Mouse (Mus musculus) midbrain, embryonic 12.5 days (tissue): Measurements from ENCODE around the gene Gars. TPM values are rescaled to one million over a fixed set of nuclear protein-coding genes. Genes with fewer than 3 reads are reported as not detected.

ENCODE experiments used
- ATAC-seq: fragments of 200-750 bp; cut with Nextera tagmentation; 2 replicates; pipeline ENCODE4 v1.8.0; 2017; ENCODE audit warnings: low read depth, moderate TSS enrichment, moderate library complexity; ENCODE audit not compliant: low FRiP score
- H3K27ac ChIP-seq: fragments of 300-500 bp; sonication (generic); replicated peaks from 2 replicates; pipeline ENCODE4 v1.5.1; 2016; ENCODE audit warnings: mild to moderate bottlenecking
- H3K27me3 ChIP-seq: fragments of 300-500 bp; sonication (generic); 2 replicates; pipeline ENCODE4 v1.6.1; 2016; ENCODE audit warnings: mild to moderate bottlenecking
- H3K36me3 ChIP-seq: fragments of 300-500 bp; sonication (generic); 2 replicates; pipeline ENCODE4 v1.6.1; 2016
- H3K4me1 ChIP-seq: fragments of 300-500 bp; sonication (generic); 2 replicates; pipeline ENCODE4 v1.6.1; 2016
- H3K4me2 ChIP-seq: fragments of 300-500 bp; sonication (generic); replicated peaks from 2 replicates; pipeline ENCODE4 v1.6.1; 2016; ENCODE audit warnings: mild to moderate bottlenecking, moderate library complexity
- H3K4me3 ChIP-seq: fragments of 300-500 bp; sonication (generic); 2 replicates; pipeline ENCODE4 v1.5.1; 2016; ENCODE audit warnings: mild to moderate bottlenecking
- H3K9ac ChIP-seq: fragments of 300-500 bp; sonication (generic); replicated peaks from 2 replicates; pipeline ENCODE4 v1.6.1; 2016; ENCODE audit warnings: mild to moderate bottlenecking, moderate library complexity
- H3K9me3 ChIP-seq: fragments of 300-500 bp; sonication (generic); 2 replicates; pipeline ENCODE4 v1.6.1; 2016; ENCODE audit warnings: mild to moderate bottlenecking
- WGBS: fragments of 180-500 bp; shearing (Covaris S2); methylation state at CpG from one replicate; pipeline ENCODE4 v1.1.7; 2016; 5-methylcytosine and 5-hydroxymethylcytosine counted together
- polyA plus RNA-seq: library from polyadenylated mRNA; unstranded; fragments of >200 nt; fragmentation: Nextera tagmentation; extraction: Ambion mirVana; gene quantifications from 2 replicates; pipeline ENCODE4 v1.2.1, GENCODE M21; 2016

Gars gene
- polyA plus RNA-seq, 1 experiment from 2014 or later: 207 TPM

- Histone ChIP-seq H3K4me1 (no peaks in the 10 kb centered on the region), H3K27ac (no peak overlapping the region), H3K27me3 (no peaks in the 10 kb centered on the region), H3K9ac (no peak overlapping the region), H3K9me3 (no peaks in the 10 kb centered on the region), H3K36me3 (peaks cover 94% of the 10 kb centered on the region), H3K4me3 (no peak overlapping the region), H3K4me2 (no peak overlapping the region)
- WGBS: 92% methylated on average over 9 of the region's 9 CpGs
- no peak for ATAC-seq
Observed at GRCm38 (mm10) chr6:55063793-55064476, 26.1 kb downstream of the Gars start.

GRCm38 (mm10) chr6:55064477-55064827 is 26.6 kb downstream of the Gars start:
- Histone ChIP-seq H3K9me3 (no peaks in the 10 kb centered on the region), H3K4me1 (no peaks in the 10 kb centered on the region), H3K9ac (no peak overlapping the region), H3K4me2 (no peak overlapping the region), H3K4me3 (no peak overlapping the region), H3K36me3 (peaks cover 94% of the 10 kb centered on the region), H3K27me3 (no peaks in the 10 kb centered on the region), H3K27ac (no peak overlapping the region)
- no peak for ATAC-seq
- 96% methylated on average over 7 of the region's 7 CpGs for WGBS

GRCm38 (mm10) chr6:55065903-55066302 is 28.1 kb downstream of the Gars start:
- 91% methylated on average over 2 of the region's 2 CpGs for WGBS
- H3K4me1 ChIP-seq: no peaks in the 10 kb centered on the region
- no peak overlapping the region for H3K4me3 ChIP-seq
- peaks cover 89% of the 10 kb centered on the region for H3K36me3 ChIP-seq
- no peak overlapping the region for H3K4me2 ChIP-seq
- ATAC-seq: no peak
- H3K27me3 ChIP-seq: no peaks in the 10 kb centered on the region
- no peak overlapping the region for H3K27ac ChIP-seq
- H3K9ac ChIP-seq: no peak overlapping the region
- no peaks in the 10 kb centered on the region for H3K9me3 ChIP-seq

GRCm38 (mm10) chr6:55076561-55077255 is 38.9 kb downstream of the Gars start:
- no peak for ATAC-seq
- H3K4me1 ChIP-seq: no peaks in the 10 kb centered on the region
- H3K4me2 ChIP-seq: no peak overlapping the region
- H3K27ac ChIP-seq: no peak overlapping the region
- no peaks in the 10 kb centered on the region for H3K9me3 ChIP-seq
- H3K36me3 ChIP-seq: peaks cover 85% of the 10 kb centered on the region
- no peaks in the 10 kb centered on the region for H3K27me3 ChIP-seq
- no peak overlapping the region for H3K4me3 ChIP-seq
- H3K9ac ChIP-seq: no peak overlapping the region
- 97% methylated on average over 4 of the region's 4 CpGs for WGBS

GRCm38 (mm10) chr6:55081379-55081778 is 43.6 kb downstream of the Gars start:
- Histone ChIP-seq H3K4me3 (no peak overlapping the region), H3K4me1 (no peaks in the 10 kb centered on the region), H3K9ac (no peak overlapping the region), H3K36me3 (peaks cover 51% of the 10 kb centered on the region), H3K4me2 (no peak overlapping the region), H3K9me3 (no peaks in the 10 kb centered on the region), H3K27ac (no peak overlapping the region), H3K27me3 (no peaks in the 10 kb centered on the region)
- ATAC-seq: no peak
- 92% methylated on average over 3 of the region's 3 CpGs for WGBS

- ATAC-seq: no peak
- Histone ChIP-seq H3K27ac (no peak overlapping the region), H3K4me2 (no peak overlapping the region), H3K9ac (no peak overlapping the region), H3K9me3 (no peaks in the 10 kb centered on the region), H3K4me1 (no peaks in the 10 kb centered on the region), H3K27me3 (no peaks in the 10 kb centered on the region), H3K36me3 (peaks cover 42% of the 10 kb centered on the region), H3K4me3 (no peak overlapping the region)
- 83% methylated on average over 7 of the region's 7 CpGs for WGBS
Observed at GRCm38 (mm10) chr6:55082261-55083051, 44.6 kb downstream of the Gars start.

GRCm38 (mm10) chr6:55087355-55087754 is 49.5 kb downstream of the Gars start:
- WGBS: 53% methylated on average over 4 of the region's 4 CpGs
- ATAC-seq: peak; percentile 52; the same call in 1 of the 2 replicates
- Histone ChIP-seq H3K4me2 (no peak overlapping the region), H3K27me3 (no peaks in the 10 kb centered on the region), H3K4me3 (no peak overlapping the region), H3K27ac (no peak overlapping the region), H3K9ac (no peak overlapping the region), H3K4me1 (no peaks in the 10 kb centered on the region), H3K36me3 (no peaks in the 10 kb centered on the region; the same call in 1 of the 2 replicates), H3K9me3 (no peaks in the 10 kb centered on the region)

- Histone ChIP-seq H3K9me3 (no peaks in the 10 kb centered on the region), H3K4me1 (no peaks in the 10 kb centered on the region), H3K4me3 (no peak overlapping the region), H3K27ac (no peak overlapping the region), H3K27me3 (no peaks in the 10 kb centered on the region), H3K4me2 (no peak overlapping the region), H3K36me3 (no peaks in the 10 kb centered on the region), H3K9ac (no peak overlapping the region)
- WGBS: 33% methylated on average over 4 of the region's 4 CpGs
- ATAC-seq: no peak
Observed at GRCm38 (mm10) chr6:55090639-55091038, 52.8 kb downstream of the Gars start.

- Histone ChIP-seq H3K4me1 (no peaks in the 10 kb centered on the region), H3K4me2 (no peak overlapping the region), H3K27ac (no peak overlapping the region), H3K27me3 (no peaks in the 10 kb centered on the region), H3K4me3 (no peak overlapping the region), H3K36me3 (no peaks in the 10 kb centered on the region), H3K9me3 (no peaks in the 10 kb centered on the region), H3K9ac (no peak overlapping the region)
- 87% methylated on average over 6 of the region's 9 CpGs for whole genome bisulfite sequencing
- ATAC-seq: no peak
Observed at GRCm38 (mm10) chr6:55091396-55091795, 53.6 kb downstream of the Gars start.

GRCm38 (mm10) chr6:55093431-55094146 is 55.8 kb downstream of the Gars start:
- WGBS: 90% methylated on average over 6 of the region's 6 CpGs
- Histone ChIP-seq H3K9me3 (no peaks in the 10 kb centered on the region), H3K9ac (no peak overlapping the region), H3K36me3 (no peaks in the 10 kb centered on the region), H3K4me1 (no peaks in the 10 kb centered on the region), H3K27ac (no peak overlapping the region), H3K27me3 (no peaks in the 10 kb centered on the region), H3K4me3 (no peak overlapping the region), H3K4me2 (no peak overlapping the region)
- no peak for ATAC-seq

- H3K27me3 ChIP-seq: no peaks in the 10 kb centered on the region
- ATAC-seq: no peak
- H3K4me1 ChIP-seq: no peaks in the 10 kb centered on the region
- no peaks in the 10 kb centered on the region for H3K36me3 ChIP-seq
- WGBS: 75% methylated on average over 5 of the region's 5 CpGs
- no peak overlapping the region for H3K9ac ChIP-seq
- H3K9me3 ChIP-seq: no peaks in the 10 kb centered on the region
- no peak overlapping the region for H3K27ac ChIP-seq
- H3K4me2 ChIP-seq: no peak overlapping the region
- H3K4me3 ChIP-seq: no peak overlapping the region
Observed at GRCm38 (mm10) chr6:55098030-55098429, 60.2 kb downstream of the Gars start.

GRCm38 (mm10) chr6:55098603-55099002 is 60.8 kb downstream of the Gars start:
- no peak for ATAC-seq

More at GRCm38 (mm10) chr6:55098603-55099002, 60.8 kb downstream of the Gars start:
- H3K4me3 ChIP-seq: no peak overlapping the region
- H3K36me3 ChIP-seq: no peaks in the 10 kb centered on the region
- no peaks in the 10 kb centered on the region for H3K4me1 ChIP-seq
- WGBS: 83% methylated on average over 5 of the region's 5 CpGs
- no peak overlapping the region for H3K4me2 ChIP-seq
- H3K27ac ChIP-seq: no peak overlapping the region
- no peak overlapping the region for H3K9ac ChIP-seq
- H3K9me3 ChIP-seq: no peaks in the 10 kb centered on the region
- H3K27me3 ChIP-seq: no peaks in the 10 kb centered on the region
